Mouse (Mus musculus): ENCODE measurements at regions not wholly inside any gene's neighbourhood (a gene's known extent, or its start where the extent isn't known, plus 50 kb on each side); places are given as distances from the start of the nearest gene placed in this dataset.

DNA sequence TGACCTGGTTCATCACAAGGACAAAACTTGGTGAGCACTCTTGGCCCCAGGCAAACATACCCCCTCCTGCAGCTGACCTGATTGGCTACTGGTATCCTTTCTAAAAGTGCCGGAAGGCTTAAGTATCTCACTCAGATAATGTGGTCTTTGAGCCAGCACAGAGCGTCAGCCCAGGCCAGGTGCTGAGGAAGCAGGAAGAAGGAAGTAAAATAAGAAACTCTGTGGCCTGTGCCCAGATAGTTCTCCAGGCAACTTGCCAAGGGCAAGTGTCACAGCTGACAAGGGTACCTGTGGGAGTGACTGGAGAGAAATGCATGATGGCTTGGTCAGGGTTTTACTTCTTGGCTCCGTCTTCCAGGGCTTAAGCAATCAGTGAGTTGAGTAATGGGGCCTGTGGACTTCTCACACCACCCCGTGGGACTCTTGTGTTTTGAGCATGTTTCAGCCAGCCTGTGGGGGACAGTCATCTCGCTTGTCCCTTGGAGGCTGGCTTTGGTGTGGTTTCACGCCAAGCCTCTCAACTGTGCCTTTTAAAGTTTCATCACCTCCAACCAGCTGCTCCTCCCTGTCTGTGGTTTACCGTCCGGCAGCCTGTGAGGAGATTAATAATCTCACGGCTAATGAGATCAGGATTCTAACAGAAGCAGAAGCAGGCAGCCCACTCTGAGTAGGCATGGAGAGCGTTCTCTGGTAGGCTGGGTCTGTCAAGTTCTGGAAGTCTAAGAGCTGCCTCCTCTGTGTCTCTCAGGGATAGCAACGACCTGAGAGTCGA, 356.8 kb downstream of the Agtpbp1 start:
- peak; percentile 71 for DNase-seq

DNA sequence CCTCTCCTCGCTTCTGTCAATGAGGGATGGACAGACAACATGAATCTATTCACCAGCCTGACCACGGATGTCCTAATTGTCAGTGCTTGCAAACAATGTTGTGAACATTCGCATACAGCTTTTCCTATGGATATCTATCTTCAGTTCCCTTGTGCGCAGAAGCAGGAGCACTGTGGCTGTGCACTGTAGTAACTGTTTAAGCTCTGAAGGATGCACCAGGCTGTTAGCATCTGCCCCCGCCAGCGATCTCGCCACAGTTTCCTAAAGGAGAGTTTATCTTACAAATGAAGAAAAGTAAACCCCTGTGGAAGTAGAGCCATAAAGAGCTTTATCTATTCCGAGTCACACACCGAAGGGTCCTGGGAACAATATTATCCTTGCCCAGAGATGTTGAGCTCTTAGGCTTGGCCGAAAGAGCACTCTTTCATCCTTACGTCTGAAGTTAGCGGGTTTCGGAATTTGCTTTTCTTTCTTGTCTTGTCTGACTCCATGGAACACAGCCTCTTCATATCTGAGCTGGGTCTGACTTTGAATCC, 357.4 kb downstream of the Agtpbp1 start:
- DNase-seq: no peak

DNA sequence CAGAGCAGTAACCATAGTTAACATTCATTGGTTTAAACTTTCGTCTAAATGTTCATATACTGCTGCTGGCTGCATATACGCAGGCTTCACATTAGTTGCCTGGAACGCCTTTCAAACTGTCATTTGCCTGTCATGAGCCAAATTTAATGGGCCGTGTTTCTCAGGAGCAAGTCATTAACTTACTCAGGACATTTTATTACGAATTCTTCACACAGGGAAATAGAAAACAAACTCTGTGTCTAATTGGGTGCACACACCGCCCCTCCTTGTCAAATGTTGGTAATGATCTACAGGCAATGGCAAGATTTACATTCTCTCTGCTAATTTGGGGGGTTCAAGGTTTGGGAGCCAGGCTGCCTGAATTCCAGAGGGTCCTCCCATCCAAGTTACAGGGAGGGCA, 364.4 kb downstream of the Agtpbp1 start:
- no peak for DNase-seq

DNA sequence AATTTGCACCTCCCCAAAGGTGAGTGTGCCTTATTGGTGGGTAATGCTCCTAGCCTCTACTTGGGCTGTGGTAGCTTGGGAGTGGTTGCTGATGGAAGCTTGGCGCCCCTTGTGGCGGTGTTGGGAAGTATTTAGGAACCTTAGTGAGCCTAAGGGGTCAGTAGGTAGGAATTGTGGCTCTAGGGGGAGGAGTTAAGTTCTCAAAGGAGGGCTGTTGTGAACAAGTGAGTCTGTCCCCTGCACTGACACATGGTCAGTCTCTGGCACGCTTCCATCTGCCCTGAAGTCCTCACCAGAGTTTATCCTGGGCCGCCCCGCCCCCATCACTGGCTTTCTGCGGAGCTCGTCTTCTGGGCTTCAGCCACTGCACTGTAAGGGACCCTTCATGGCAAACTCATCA, 364.9 kb downstream of the Agtpbp1 start:
- peak; percentile 34 for DNase-seq

DNA sequence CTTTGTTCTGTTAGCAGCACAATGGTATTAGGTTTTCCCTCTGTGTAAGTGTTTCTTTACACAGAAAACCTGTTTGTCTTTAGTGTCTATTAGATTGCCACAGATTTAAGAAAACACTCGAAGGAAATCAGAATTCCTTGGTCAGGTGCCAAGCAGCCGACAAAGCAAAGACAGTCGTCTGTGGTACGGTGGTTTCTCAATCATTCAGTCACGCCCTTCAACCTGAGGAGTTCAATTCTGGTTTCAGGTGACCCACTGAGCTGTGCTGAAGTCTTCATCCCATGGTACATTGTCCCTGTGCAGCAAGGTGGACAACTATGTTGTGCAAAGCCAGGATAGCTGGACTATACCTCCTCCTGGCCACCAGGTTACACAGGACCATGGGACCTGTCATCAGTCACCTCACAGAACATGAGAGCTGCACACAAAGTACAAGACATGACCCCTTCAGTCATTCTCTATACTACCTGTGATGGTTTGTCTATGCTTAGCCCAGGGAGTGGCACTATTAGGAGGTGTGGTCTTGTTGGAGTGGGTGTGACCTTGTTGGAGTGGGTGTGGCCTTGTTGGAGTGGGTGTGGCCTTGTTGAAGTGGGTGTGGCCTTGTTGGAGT, 368.2 kb downstream of the Agtpbp1 start:
- DNase-seq: no peak

DNA sequence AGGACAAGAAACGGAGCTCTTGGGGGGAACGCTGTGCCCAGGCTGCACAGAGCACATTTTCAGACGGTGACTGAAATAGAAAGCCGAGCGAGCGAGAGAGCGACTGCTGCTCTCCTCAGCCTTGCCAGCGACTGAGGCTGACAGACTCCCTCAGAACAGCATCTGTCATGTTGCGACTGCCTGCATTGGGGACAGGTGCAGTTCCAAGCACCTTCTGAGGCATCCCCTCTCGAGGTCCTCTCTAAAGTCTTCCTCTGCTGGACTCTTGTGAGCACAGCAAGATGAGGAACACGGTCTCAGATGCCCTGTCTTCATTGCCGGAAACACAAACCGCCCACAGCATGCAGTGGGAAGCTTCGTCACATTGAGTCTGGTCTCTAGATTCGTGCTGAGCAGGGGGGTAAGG, 372.7 kb downstream of the Agtpbp1 start:
- DNase-seq: no peak

DNA sequence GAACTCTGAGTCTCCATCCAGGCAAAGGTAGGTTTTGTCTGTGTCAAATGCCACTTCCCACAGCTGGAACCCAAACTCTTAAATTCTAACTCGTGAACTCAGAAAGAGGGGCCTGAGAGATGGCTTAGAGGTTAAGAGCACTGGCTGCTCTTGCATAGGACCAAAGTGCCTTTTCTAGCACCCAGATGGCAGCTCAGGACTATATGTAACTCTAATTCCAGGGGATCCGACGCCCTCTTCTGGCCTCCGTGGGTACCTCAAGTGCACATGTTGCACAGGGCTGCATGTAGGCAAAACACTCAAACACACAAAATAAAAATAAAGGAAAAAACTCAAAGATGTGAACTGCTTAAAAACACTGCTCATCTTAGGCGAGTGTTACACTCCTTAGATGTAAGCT, 374.2 kb downstream of the Agtpbp1 start:
- DNase-seq: no peak

DNA sequence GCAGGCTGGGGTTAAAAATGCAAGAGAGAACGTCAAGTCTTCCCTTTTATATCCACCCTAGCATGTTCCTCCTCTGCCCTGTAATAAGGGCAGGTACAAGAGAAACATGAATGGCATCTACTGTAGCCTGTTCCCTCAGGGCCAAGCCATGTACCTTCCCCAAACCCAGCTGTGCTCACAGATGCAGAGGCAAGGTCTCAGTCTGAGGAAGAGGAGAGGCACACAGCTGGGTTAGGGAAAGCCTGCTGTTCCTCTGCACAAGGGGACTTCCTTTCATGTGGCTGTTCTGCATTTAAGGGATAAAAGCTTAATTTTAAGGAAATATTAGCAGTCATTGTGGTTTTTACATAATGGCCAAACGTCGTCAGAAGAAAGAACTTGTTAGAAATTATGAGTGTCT, 378.8 kb downstream of the Agtpbp1 start:
- no peak for DNase-seq

DNA sequence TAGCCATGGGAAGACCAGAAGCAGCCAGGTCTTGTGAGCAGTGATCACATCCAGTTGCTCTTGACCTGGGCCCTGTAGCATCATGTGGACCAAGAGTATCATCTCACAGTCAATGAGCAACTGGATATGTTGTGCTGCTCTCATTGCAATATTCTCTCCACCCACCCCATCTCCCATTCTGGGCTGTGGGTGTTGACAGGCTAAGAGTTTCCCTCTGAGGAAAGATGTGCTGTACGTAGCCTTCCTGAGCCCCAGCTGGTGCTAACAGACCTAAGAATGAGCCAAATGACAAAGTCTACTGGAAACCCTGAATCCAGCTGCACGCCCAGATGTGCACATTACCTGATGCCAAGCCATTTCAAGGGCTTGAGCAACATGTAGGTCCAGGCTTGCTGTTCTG, 380.5 kb downstream of the Agtpbp1 start:
- DNase-seq: no peak

DNA sequence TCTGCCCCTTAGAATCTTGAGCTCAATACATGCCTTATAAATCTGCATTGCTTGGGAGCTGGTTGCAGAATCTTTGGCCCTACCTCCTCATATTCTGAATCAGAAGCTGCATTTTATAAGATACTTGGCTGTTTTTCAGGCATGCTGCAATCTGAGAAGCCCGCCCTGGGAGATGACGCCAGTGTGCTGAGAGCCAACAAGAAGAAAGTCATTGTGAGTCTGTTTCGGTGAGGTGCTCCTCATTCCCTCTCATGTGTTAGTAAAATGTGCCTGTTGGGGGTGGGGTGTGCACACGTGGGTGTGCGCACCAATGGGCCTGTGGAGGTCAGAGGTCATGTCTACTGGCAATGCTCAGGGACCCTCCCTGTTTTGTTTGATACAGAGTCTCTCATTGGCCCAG, 388.7 kb downstream of the Agtpbp1 start:
- peak; percentile 41 for DNase-seq

DNA sequence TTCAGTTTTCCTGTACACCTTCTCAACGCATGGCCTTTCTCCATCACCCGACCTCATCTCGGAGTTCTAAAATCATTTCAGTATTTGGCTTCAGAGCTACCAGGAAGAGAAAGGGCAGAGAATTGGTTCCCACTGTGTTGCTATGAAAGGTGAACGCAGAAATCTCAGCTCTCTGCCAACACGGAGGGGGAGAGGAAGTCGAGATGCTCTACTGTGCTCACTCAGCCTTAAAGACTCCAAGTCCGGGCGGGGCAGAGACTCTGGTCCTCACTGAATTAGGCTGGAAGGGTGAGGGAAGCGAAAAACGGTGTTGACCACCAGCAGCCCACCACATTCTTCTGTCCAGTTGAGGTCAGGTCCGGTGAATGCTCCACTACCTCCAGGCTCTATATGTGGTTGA, 382.1 kb downstream of the Ntrk2 start:
- DNase-seq: no peak
